Mouse (Mus musculus) liver, adult (tissue): ENCODE results near the gene Arhgef28.

Experiments
- GATA4 ChIP-seq: IDR thresholded peaks from 2 replicates; pipeline ENCODE4 v1.6.1; 2014; ENCODE audit warnings: mild to moderate bottlenecking, low read length; ENCODE audit not compliant: insufficient replicate concordance

Gene Arhgef28

GRCm38 (mm10) chr13:98117566-98118254 lies 88.5 kb downstream of the Arhgef28 start:
- no peak for TF ChIP-seq GATA4

DNA sequence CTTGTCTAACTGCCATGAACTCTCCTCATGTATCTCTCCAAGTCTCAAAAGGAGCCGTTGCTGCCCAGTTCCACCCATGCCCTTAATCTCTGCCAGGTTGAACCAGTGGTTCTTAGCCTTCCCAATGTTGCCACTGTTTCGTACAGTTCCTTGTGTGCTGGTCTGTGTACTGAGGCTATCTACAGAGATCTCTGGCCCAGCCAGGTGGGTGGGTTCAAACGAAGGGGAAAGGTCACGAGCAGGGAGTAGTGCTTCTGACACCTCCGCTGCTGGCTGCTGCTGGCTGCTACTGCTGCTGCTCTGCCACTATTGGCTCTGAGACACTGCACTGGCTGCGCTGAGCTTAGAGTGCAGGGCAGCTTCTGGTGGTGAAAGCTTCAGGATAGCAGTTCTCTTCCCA lies 90.6 kb downstream of the Arhgef28 start:
- TF ChIP-seq GATA4, result no peak

GRCm38 (mm10) chr13:98115051-98115450 lies 91.2 kb downstream of the Arhgef28 start:
- TF ChIP-seq GATA4, result no peak

GRCm38 (mm10) chr13:98112812-98113503 lies 93.3 kb downstream of the Arhgef28 start:
- no peak for TF ChIP-seq GATA4

GRCm38 (mm10) chr13:98111531-98111930 lies 94.7 kb downstream of the Arhgef28 start:
- no peak for TF ChIP-seq GATA4

DNA sequence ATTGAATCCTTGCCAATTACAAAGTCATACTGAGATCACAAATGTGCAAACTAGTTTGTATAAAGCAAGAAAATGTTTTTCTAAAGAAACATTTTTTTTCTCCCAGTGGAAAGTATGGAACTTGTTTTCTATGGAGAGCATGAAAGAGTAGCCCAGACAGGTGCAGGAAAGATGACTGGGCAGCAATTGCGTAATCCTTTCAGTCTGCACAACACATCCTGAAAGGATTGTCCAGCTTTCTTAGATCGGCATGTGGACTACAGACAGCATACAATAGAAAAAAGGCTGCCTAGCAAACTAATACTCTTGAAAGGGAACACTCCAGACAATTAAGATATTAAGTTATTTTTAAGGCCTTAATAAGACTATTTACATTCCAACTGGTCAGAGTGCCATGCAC lies 95.2 kb downstream of the Arhgef28 start:
- TF ChIP-seq GATA4, result no peak

GRCm38 (mm10) chr13:98107621-98108020 lies 98.6 kb downstream of the Arhgef28 start:
- no peak for TF ChIP-seq GATA4

DNA sequence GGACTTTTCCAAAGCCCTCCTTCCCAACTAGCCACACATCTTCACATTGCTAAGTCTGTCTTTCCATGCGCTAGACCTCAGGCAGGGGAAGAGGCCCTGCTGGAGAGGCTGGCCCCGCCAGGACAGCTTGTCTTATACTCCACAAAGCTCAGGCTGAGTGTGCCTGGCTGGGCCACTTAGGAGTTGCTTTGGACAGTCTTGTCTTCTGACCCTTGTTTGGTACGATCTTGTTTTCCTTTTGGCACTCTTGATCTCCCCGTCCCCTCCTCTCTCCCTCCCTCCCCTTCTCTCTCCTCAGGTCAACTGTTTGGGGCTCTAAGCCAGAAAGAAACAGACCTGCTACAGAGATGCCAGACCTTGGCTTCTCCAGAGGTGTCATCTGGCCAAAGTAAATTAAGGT lies 110.3 kb downstream of the Arhgef28 start:
- no peak for TF ChIP-seq GATA4

DNA sequence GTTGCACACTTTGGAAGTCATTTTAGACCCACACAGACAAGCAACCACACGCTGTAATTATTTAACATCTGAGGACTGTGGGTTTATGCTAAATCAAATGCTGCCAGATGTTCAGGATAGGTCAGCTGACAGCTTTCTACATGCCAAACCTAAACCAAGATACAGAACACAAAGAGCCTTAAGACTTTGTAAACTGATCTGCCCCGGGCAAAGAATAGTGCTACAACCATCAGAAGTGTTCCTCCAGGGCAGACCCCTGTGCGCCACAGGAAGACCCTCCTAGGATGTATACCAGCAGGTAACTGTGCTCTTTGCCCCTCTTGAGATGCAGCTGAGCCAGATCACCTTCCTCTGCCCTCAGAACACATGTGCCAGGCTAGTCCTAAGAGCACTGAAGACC lies 111.9 kb downstream of the Arhgef28 start:
- no peak for TF ChIP-seq GATA4

DNA sequence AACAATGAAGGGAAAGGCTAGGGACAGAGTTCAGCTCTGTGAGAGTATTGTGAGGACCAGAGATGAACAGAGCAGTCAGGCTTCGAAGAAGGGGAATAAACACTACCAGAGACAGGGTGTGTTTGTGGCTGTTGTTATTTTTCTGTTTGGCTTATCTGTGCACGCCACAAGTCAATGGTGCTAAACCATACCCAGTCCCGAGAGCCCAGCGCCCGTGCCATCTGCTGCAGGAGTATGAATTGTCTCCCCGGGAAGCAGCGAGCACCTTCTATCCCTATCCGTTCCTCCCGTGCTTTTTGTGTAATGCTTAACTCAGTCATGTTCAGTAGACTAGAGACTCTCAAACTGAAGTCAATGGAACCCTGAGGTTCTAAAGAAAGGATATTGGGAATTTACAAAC lies 112.8 kb downstream of the Arhgef28 start:
- TF ChIP-seq GATA4, result no peak

GRCm38 (mm10) chr13:98092354-98093002 lies 113.8 kb downstream of the Arhgef28 start:
- no peak for TF ChIP-seq GATA4

DNA sequence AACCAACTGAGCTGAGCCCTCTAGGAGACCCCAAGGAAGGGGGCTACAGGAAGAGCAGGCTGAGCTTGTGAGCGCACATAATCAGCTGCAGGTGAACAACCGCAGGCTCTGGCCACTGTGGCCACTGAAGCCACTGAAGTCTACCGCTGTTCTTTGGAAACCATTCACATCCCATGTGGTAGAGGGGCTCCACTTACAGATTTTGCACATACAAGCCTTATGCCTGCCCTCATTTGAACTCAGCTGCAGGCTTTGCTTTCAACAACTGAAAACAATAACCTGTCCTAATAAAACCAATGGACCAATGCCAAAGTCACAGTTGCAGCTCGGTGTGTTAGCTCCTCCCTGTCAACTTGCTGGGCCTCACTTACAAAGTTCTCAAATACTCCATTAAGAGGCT lies 126.6 kb downstream of the Arhgef28 start:
- TF ChIP-seq GATA4, result no peak

DNA sequence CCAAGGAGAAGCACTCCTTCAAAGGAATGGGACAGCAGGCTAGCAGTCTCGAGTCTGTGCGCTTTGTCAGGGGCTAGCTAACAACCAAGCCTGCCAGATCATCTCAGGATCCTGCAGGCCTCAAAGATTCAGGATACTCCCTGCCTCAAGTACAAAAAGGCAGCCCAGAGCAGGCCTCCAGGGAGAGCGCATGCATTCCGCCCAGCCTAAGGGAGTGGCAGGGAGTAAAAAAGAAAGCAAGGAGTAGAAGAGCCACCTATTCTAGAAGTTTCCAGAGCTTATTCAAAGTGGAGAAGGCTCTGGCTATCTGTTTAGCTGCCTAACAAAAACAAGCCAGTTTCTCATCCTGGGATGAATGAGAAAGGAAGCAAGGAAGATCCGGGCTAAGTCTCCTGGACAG lies 128.0 kb downstream of the Arhgef28 start:
- no peak for TF ChIP-seq GATA4

GRCm38 (mm10) chr13:98077216-98077615 lies 129.0 kb downstream of the Arhgef28 start:
- TF ChIP-seq GATA4, result no peak

- no peak for TF ChIP-seq GATA4
These were observed 131.4 kb downstream of the Arhgef28 start for GRCm38 (mm10) chr13:98074871-98075270.

GRCm38 (mm10) chr13:98073190-98073589 lies 133.0 kb downstream of the Arhgef28 start:
- TF ChIP-seq GATA4, result no peak
